Mouse (Mus musculus): ENCODE results near the gene Shc4. TPM values are rescaled to one million over a fixed set of nuclear protein-coding genes. Genes with fewer than 3 reads are reported as not detected.

Shc4 gene
- total RNA-seq, 2 experiments from 2014 or later: 4.6 to 5.5 TPM

DNA sequence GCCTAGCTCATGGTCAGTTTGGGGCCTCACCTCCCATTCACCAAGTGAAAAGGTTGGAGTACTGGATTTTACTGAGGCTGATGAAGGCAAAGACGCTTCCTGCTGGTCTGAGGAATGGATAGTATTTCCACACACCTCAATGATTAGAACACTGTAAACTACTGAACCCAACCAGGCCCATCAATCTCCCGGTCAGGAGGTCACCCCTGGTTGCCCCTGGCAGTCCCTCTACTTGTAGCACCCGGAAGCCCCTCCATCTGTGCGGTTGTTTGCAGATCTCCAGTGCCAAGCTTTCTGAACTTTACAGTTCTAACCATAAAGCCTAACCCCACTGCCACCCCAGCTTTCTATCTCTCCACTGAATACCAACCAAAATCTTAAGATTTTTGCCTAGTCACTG is 62.8 kb downstream of the Shc4 start:
- no peak overlapping the region for H3K4me3 ChIP-seq
- TF ChIP-seq CTCF (IDR thresholded peaks at IDR 0.05): no peak
- DNase-seq (ENCODE audit: extremely low spot score in 1 of 2, low spot score in 2 of 2): no peak
- H3K27ac ChIP-seq: no peak overlapping the region
- intact Hi-C loops (cut with DNase I): loop anchor here (2.0 to 5.0 kb wide), 2 partner anchors 701 to 860 kb away; no protein-coding TSS in a partner anchor

DNA sequence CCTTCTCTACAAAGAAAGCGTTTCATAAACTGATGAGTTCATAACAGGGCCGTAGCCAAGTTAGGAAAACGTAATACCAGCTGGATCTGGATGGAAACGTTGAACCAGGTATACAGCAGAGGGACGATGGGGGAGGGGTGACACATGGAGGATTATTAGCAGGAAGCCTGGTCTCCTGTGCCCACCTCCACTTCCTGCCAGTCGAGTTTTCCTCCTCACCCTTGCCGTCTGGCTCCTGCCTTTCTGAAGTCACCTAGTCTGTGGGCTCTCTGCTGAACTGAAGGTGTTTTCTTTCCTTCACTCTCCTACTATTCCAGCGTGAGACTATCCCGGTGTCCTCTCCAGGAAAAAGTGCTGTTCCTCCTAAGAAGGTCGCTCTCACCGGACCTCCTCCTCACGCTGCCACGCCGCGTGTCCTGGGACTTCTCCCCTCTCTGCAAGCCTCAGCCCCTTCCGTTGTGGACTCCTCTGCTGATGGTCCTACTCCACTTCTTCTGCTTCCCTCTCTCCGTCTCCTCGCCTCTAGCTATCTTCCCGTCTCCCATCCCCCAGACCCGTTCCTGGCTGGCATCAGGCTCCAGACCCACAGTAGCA is 63.3 kb downstream of the Shc4 start:
- H3K4me3 ChIP-seq: no peak overlapping the region
- intact Hi-C loops (cut with DNase I): loop anchor here (1.0 to 5.0 kb wide), 3 partner anchors 71 to 860 kb away; no protein-coding TSS in a partner anchor
- no peak overlapping the region for H3K27ac ChIP-seq
- DNase-seq (ENCODE audit: extremely low spot score in 1 of 2, low spot score in 2 of 2): no peak
- no peak for TF ChIP-seq CTCF (IDR thresholded peaks at IDR 0.05)

DNA sequence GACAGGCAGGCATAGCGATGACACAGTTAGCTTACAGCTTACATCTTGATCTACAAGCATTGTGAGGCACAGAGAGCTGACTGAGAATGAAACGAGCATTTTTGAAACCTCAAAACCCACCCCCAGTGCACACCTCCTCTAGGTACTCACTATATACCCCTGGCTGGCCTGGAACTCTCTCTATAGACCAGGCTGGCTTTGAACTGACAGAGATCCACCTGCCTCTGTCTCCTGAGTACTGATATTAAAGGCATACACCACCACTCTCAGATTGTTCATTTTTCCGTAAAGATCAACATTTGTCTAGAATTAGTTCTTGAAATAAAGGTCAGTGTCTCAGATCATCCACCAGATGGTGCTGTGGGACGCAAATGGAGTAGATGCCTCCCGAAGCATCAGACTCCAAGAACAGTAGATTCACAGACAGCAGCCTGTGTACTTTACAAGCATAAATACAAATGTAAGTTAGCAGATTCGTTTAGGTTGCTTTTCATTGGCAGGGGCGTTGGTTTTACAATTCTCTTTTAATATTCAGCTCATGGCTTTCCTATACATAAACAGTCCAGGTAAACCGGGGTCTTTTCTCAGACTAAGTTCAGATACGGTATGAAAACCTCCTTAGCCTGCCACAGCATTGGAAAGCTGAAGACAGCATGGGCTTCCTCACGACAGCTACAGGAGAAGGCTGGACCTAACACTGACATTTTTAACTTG is 64.0 kb downstream of the Shc4 start:
- DNase-seq (ENCODE audit: extremely low spot score in 1 of 2, low spot score in 2 of 2): peak; percentile 62 to 69
- intact Hi-C loops (cut with DNase I): loop anchor here (1.0 to 5.0 kb wide), 3 partner anchors 71 to 861 kb away; no protein-coding TSS in a partner anchor
- peak; percentile 84 for TF ChIP-seq CTCF (IDR thresholded peaks at IDR 0.05)
- no peak overlapping the region for H3K27ac ChIP-seq
- H3K4me3 ChIP-seq: 0 out of 2 replicates have a peak overlapping the region, but pooled peaks have one; percentile 19

DNA sequence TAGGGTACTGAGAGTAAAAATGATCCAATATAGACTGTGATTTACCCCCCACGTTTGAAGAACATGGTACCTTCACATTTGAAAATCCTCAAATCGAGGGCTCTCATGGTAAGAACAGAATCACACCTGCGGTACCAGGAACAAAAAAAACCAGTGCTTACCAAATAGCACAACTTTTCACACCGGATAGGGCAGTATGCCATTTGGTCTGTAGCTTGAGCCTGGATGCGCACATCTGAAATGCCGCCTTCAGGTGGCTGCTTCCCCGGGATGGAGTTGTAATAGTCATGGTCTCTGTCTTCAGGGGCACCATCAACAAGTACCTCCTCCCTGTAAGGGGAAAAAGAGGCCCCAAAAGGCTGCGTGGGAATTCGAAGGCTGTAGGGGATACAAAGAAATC is 68.6 kb downstream of the Shc4 start:
- intact Hi-C loops (cut with DNase I): no loop called here
- no peak for TF ChIP-seq CTCF (IDR thresholded peaks at IDR 0.05)

DNA sequence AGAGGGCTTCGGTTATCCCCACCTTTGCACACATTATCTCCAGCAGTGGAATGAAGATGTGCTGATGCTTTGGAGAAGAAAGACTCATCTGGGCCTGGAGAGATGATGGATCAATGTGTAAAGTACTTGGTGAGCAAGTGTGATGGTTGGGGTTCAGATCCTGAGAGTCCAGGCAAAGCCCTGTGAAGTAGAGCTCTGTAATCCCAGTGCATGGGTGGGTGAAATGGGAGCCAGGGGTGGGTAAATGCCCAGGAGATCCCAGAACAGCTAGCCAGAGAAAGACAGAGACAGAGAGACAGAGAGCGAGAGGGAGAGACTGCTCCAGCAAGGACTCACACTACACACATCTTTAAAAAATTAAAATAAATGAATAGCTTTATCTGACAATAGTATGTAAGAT is 70.7 kb downstream of the Shc4 start:
- DNase-seq (ENCODE audit: extremely low spot score in 1 of 2, low spot score in 2 of 2): no peak
- Histone ChIP-seq H3K4me3 (no peak overlapping the region), H3K27ac (no peak overlapping the region)
- intact Hi-C loops (cut with DNase I): no loop called here
- TF ChIP-seq CTCF (IDR thresholded peaks at IDR 0.05): no peak

More for the DNA sequence above, 68.6 kb downstream of the Shc4 start:
- no peak overlapping the region for H3K27ac ChIP-seq
- no peak overlapping the region for H3K4me3 ChIP-seq
- DNase-seq (ENCODE audit: extremely low spot score in 1 of 2, low spot score in 2 of 2): no peak

DNA sequence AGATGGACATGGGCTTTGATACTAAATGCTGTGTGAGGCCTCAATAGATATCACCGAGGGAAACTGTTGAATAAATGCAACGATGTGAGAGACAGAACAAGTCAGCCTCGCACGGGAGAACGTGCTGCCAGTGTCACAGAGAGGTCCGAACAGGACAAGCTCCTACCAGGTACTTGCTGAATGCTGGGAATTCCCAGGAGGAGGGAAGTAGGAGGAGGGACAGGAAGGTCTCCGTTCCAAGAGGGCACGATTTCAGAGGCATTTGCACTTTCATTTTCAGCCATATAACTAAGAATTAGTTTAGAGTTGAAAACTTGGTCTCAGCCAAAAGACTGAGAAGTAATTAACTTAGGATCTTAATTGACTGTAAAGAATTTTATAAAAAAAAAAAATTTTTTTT is 72.4 kb downstream of the Shc4 start:
- DNase-seq (ENCODE audit: extremely low spot score in 1 of 2, low spot score in 2 of 2): no peak
- no peak overlapping the region for H3K4me3 ChIP-seq
- no peak for TF ChIP-seq CTCF (IDR thresholded peaks at IDR 0.05)
- intact Hi-C loops (cut with DNase I): no loop called here
- H3K27ac ChIP-seq: no peak overlapping the region

DNA sequence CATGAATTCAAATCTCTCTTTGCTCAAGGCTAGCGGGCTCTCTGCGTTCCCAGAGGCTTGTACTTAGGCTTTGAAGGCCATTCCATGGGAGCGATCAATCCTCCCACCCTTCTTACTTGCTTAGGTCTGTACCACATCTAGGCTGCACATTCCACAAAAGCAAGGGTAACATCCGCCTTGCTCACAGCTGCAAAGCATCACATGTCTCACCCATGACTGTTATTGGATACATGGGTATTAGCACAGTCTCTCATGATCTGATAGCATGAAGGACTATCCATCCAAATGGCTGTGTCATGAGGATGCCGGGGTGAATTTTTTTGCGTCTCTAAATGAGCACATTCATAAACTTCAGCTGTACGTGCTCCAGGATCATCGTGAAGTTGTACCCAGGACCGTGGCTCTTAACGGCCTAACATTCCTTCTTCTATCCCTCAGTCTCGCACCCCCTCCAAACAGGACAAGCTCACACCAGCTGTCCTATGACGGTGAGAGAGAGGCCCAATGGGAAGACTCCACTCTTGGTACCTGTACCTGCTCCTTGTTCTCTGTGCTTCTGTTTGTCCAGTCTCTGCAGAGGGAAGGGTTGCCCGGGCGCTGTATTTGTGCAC is 73.1 kb downstream of the Shc4 start:
- no peak for TF ChIP-seq CTCF (IDR thresholded peaks at IDR 0.05)
- no peak for DNase-seq (ENCODE audit: extremely low spot score in 1 of 2, low spot score in 2 of 2)
- no peak overlapping the region for H3K27ac ChIP-seq
- intact Hi-C loops (cut with DNase I): no loop called here
- no peak overlapping the region for H3K4me3 ChIP-seq

DNA sequence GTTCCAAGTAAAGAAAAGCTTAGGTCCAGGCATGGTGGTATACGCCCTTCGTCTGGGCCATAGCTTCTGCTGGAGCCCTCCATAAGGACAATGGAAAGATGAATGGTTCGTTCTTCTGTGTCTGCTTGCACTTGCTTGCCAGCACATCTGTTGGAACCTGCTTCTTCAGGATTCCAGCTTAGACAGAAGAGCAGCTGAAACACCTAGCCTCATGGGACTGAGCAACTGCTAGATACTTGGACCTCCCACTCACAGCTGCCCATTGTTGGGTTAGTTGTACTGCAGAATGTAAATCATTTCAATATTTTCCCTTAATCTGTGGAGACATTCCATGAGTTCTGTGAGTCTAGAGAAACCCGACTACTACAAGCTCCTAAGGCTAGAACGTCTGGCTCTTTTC is 73.9 kb downstream of the Shc4 start:
- H3K27ac ChIP-seq: no peak overlapping the region
- intact Hi-C loops (cut with DNase I): no loop called here
- no peak for TF ChIP-seq CTCF (IDR thresholded peaks at IDR 0.05)
- H3K4me3 ChIP-seq: no peak overlapping the region
- DNase-seq (ENCODE audit: extremely low spot score in 1 of 2, low spot score in 2 of 2): no peak

DNA sequence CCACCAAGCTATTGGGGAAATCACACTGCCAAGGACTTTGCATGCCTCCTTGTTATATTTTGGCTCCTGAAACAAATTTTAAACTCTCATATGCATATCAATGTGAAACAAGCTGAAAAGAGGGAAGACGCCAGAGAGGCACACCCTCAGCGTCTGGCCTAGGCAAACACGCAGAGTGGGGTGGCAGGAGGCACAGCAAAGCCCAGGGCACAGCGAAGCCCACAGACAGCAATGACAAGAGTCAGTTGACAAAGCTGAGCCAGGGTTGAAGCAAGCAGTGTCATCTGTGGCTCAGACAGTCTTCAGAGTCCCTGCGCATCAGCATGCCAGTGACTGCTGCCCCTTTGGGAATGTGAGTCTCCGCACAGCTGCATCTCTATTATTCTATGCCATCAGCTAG is 79.0 kb downstream of the Shc4 start:
- Histone ChIP-seq H3K4me3 (no peak overlapping the region), H3K27ac (no peak overlapping the region)
- DNase-seq (ENCODE audit: extremely low spot score in 1 of 2, low spot score in 2 of 2): no peak
- TF ChIP-seq CTCF (IDR thresholded peaks at IDR 0.05): no peak
- intact Hi-C loops (cut with DNase I): no loop called here

DNA sequence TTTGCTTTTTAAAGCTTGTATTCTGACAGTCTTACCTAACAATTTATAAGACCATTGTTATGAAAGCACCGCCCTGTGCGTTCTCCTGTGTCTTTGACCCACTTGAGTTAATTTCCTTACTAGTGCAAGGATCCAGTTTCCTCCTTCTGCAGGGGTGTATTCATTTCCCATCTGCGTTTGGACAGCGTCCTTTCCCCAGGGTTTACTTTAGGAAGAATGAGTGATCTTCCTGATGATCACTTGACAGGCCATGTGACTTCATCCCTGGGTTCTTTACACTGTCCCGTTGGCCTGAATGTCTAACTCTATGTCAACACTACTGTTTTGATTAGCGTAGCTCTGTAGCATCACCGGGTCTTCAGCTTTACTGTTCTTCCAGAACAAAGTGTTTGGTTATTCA is 86.6 kb downstream of the Shc4 start:
- TF ChIP-seq CTCF (IDR thresholded peaks at IDR 0.05): no peak
- no peak overlapping the region for H3K4me3 ChIP-seq
- intact Hi-C loops (cut with DNase I): no loop called here
- no peak overlapping the region for H3K27ac ChIP-seq
- DNase-seq (ENCODE audit: extremely low spot score in 1 of 2, low spot score in 2 of 2): no peak

DNA sequence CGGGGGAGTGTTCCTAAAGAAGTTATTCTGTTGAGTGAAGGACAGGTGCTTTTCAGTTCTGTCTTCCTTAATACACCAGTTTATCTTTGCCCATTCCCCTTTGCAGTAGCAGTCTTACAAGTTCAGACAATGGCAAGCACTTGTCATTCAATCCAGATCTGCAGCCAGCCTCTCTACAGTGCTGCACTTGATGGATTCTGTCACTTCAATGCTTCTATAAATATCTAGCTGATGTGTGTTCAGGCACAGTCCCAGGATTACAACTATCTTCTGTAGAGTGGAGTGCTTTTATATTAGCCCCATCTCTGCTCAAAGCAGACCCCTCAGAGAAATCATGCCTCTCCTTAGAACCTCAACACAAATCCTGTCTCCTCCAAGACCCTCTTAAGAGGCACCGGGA is 93.9 kb downstream of the Shc4 start:
- H3K27ac ChIP-seq: no peak overlapping the region
- no peak for DNase-seq (ENCODE audit: extremely low spot score in 1 of 2, low spot score in 2 of 2)
- no peak for TF ChIP-seq CTCF (IDR thresholded peaks at IDR 0.05)
- H3K4me3 ChIP-seq: no peak overlapping the region
- intact Hi-C loops (cut with DNase I): no loop called here

DNA sequence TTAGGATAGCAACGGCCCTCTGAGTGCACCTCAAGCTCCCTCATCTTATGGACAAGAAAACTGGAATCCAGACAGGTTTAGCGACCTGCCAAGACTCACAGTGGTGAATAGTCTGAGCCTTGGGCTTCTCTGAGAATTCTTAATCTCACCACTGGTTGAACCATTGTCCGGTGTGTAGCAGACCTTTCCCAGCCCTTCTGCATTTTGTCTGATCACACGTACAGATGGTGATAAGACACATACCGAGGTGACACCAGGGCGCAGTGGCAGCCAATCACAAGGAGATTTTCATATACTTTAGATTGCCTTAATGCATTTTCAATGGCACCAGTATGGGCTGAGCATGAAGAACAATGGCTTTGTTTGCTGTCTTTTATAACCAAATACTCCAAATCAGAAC is 95.5 kb downstream of the Shc4 start:
- Histone ChIP-seq H3K4me3 (no peak overlapping the region), H3K27ac (no peak overlapping the region)
- TF ChIP-seq CTCF (IDR thresholded peaks at IDR 0.05): no peak
- DNase-seq (ENCODE audit: extremely low spot score in 1 of 2, low spot score in 2 of 2): no peak
- intact Hi-C loops (cut with DNase I): no loop called here

All from left cerebral cortex, adult 2 months (tissue).